21 mouse cellular contexts compared by ENCODE assay signal in genomic region chr5:121570787-121571186, GRCm38 (mm10). TPM values are rescaled to one million over a fixed set of nuclear protein-coding genes. Genes with fewer than 3 reads are reported as not detected.
"Had no signal": no experiment of that assay in that cellular context is flagged by ENCODE, and none has a peak within 500 bp of the region (broad histone marks: within the 10 kb centered on the region; RNA-seq: fewer than 3 reads in every experiment).

No protein-coding gene starts in this region.

- H3K9ac ChIP-seq: kidney, embryonic 15.5 days; limb, embryonic 15.5 days; liver, embryonic 12.5 days; midbrain, embryonic 12.5 days; neural tube, embryonic 13.5 days had no signal

- DNase-seq: kidney, postnatal 25 days; layer of hippocampus, adult 9-11 months; layer of hippocampus, postnatal 36 days; retina, postnatal 1 day; right cerebral cortex, postnatal 4 days; spleen, adult 18-20 months; thymus, adult 18-20 months; thymus, postnatal 14 days had no signal

- H3K4me1 ChIP-seq: kidney, embryonic 15.5 days; limb, embryonic 15.5 days; liver, embryonic 12.5 days; midbrain, embryonic 12.5 days; neural tube, embryonic 13.5 days had no signal

- H3K4me3 ChIP-seq: kidney, embryonic 15.5 days; limb, embryonic 15.5 days; liver, embryonic 12.5 days; midbrain, embryonic 12.5 days; neural tube, embryonic 13.5 days had no signal

- H3K27me3 ChIP-seq: kidney, embryonic 15.5 days; limb, embryonic 15.5 days; liver, embryonic 12.5 days; midbrain, embryonic 12.5 days; neural tube, embryonic 13.5 days had no signal

- ATAC-seq: intestine, embryonic 16.5 days; liver, embryonic 12.5 days; midbrain, embryonic 16.5 days had no signal

- H3K9me3 ChIP-seq: kidney, embryonic 15.5 days; limb, embryonic 15.5 days; liver, embryonic 12.5 days; midbrain, embryonic 12.5 days; neural tube, embryonic 13.5 days had no signal

- H3K27ac ChIP-seq: kidney, embryonic 15.5 days; limb, embryonic 15.5 days; liver, embryonic 12.5 days; midbrain, embryonic 12.5 days; neural tube, embryonic 13.5 days had no signal

- H3K4me2 ChIP-seq: kidney, embryonic 15.5 days; limb, embryonic 15.5 days; liver, embryonic 12.5 days; midbrain, embryonic 12.5 days; neural tube, embryonic 13.5 days had no signal

RNA-seq across cellular contexts. Expression of gene Gm42878, which starts 25.5 kb away (rescaled TPM):
- total RNA-seq: layer of hippocampus, adult 18-20 months; left cerebral cortex, adult 8-10 months; left cerebral cortex, postnatal 25 days; megakaryocyte-erythroid progenitor cell, adult 5-6 weeks had no signal
- polyA plus RNA-seq: intestine, embryonic 16.5 days; kidney, embryonic 15.5 days; limb, embryonic 11.5 days; limb, embryonic 15.5 days; liver, embryonic 12.5 days; liver, embryonic 16.5 days; midbrain, embryonic 12.5 days; midbrain, embryonic 16.5 days; neural tube, embryonic 13.5 days had no signal
